Mouse (Mus musculus) intestine, embryonic 15.5 days (tissue): ENCODE measurements at regions not wholly inside any gene's neighbourhood (a gene's known extent, or its start where the extent isn't known, plus 50 kb on each side); places are given as distances from the start of the nearest gene placed in this dataset.

ENCODE experiments used
- ATAC-seq: fragments of 200-750 bp; cut with Nextera tagmentation; 2 replicates; pipeline ENCODE4 v1.8.0; 2017; ENCODE audit warnings: moderate TSS enrichment, moderate library complexity
- H3K27ac ChIP-seq: fragments of 300-500 bp; sonication (generic); 2 replicates; pipeline ENCODE4 v1.5.1; 2015; ENCODE audit warnings: mild to moderate bottlenecking, inconsistent platforms
- H3K27me3 ChIP-seq: fragments of 300-500 bp; sonication (generic); replicated peaks from 2 replicates; pipeline ENCODE4 v1.6.1; 2015; ENCODE audit warnings: inconsistent platforms
- H3K36me3 ChIP-seq: fragments of 300-500 bp; sonication (generic); 2 replicates; pipeline ENCODE4 v1.6.1; 2015; ENCODE audit warnings: inconsistent platforms
- H3K4me1 ChIP-seq: fragments of 300-500 bp; sonication (generic); replicated peaks from 2 replicates; pipeline ENCODE4 v1.6.1; 2015; ENCODE audit warnings: inconsistent platforms
- H3K4me2 ChIP-seq: fragments of 300-500 bp; sonication (generic); replicated peaks from 2 replicates; pipeline ENCODE4 v1.6.1; 2015; ENCODE audit warnings: mild to moderate bottlenecking, inconsistent platforms
- H3K4me3 ChIP-seq: fragments of 300-500 bp; sonication (generic); replicated peaks from 2 replicates; pipeline ENCODE4 v1.5.1; 2015; ENCODE audit warnings: inconsistent platforms
- H3K9ac ChIP-seq: fragments of 300-500 bp; sonication (generic); 2 replicates; pipeline ENCODE4 v1.6.1; 2015; ENCODE audit warnings: inconsistent platforms
- H3K9me3 ChIP-seq: fragments of 300-500 bp; sonication (generic); 2 replicates; pipeline ENCODE4 v1.6.1; 2016; ENCODE audit warnings: inconsistent platforms
- WGBS: fragments of 180-500 bp; shearing (Covaris S2); methylation state at CpG from one replicate; pipeline ENCODE4 v1.1.7; 2015; 5-methylcytosine and 5-hydroxymethylcytosine counted together

GRCm38 (mm10) chr10:37079535-37079934 is 59.2 kb downstream of the Marcks start:
- Histone ChIP-seq H3K4me1 (no peaks in the 10 kb centered on the region), H3K27me3 (no peaks in the 10 kb centered on the region), H3K36me3 (no peaks in the 10 kb centered on the region), H3K4me3 (no peak overlapping the region), H3K27ac (no peak overlapping the region), H3K4me2 (no peak overlapping the region), H3K9ac (no peak overlapping the region), H3K9me3 (no peaks in the 10 kb centered on the region)
- no peak for ATAC-seq
- WGBS, result 66% methylated on average over 6 of the region's 6 CpGs

- H3K36me3 ChIP-seq, result no peaks in the 10 kb centered on the region
- no peak overlapping the region for H3K9ac ChIP-seq
- H3K27me3 ChIP-seq, result no peaks in the 10 kb centered on the region
- H3K4me2 ChIP-seq, result no peak overlapping the region
- WGBS, result 32% methylated on average over 5 of the region's 5 CpGs
- peak; percentile 86 for ATAC-seq
- H3K4me3 ChIP-seq, result no peak overlapping the region
- no peaks in the 10 kb centered on the region for H3K4me1 ChIP-seq
- no peaks in the 10 kb centered on the region for H3K9me3 ChIP-seq
- no peak overlapping the region for H3K27ac ChIP-seq
These were observed 60.3 kb downstream of the Marcks start for GRCm38 (mm10) chr10:37078439-37078838.

GRCm38 (mm10) chr10:37077741-37078140 is 61.0 kb downstream of the Marcks start:
- Histone ChIP-seq H3K4me2 (no peak overlapping the region), H3K27ac (0 out of 2 replicates have a peak overlapping the region, but pooled peaks have one; percentile 4), H3K27me3 (no peaks in the 10 kb centered on the region), H3K9me3 (no peaks in the 10 kb centered on the region), H3K36me3 (no peaks in the 10 kb centered on the region), H3K4me3 (no peak overlapping the region), H3K9ac (no peak overlapping the region), H3K4me1 (no peaks in the 10 kb centered on the region)
- 61% methylated on average over 2 of the region's 2 CpGs for WGBS
- no peak for ATAC-seq

- H3K4me1 ChIP-seq, result no peaks in the 10 kb centered on the region
- no peak overlapping the region for H3K4me3 ChIP-seq
- no peak overlapping the region for H3K9ac ChIP-seq
- no peak overlapping the region for H3K27ac ChIP-seq
- 4% methylated on average over 5 of the region's 5 CpGs for WGBS
- no peak for ATAC-seq
- no peak overlapping the region for H3K4me2 ChIP-seq
- no peaks in the 10 kb centered on the region for H3K36me3 ChIP-seq
- no peaks in the 10 kb centered on the region for H3K27me3 ChIP-seq
- H3K9me3 ChIP-seq, result no peaks in the 10 kb centered on the region
These were observed 65.9 kb downstream of the Marcks start for GRCm38 (mm10) chr10:37072834-37073233.

- no peak for ATAC-seq
- no peaks in the 10 kb centered on the region for H3K36me3 ChIP-seq
- 91% methylated on average over 5 of the region's 5 CpGs for WGBS
These were observed 66.7 kb downstream of the Marcks start for GRCm38 (mm10) chr10:37072061-37072460.

GRCm38 (mm10) chr10:37071420-37071819 is 67.3 kb downstream of the Marcks start:
- Histone ChIP-seq H3K4me3 (no peak overlapping the region), H3K27ac (no peak overlapping the region), H3K4me2 (no peak overlapping the region), H3K4me1 (no peaks in the 10 kb centered on the region), H3K27me3 (no peaks in the 10 kb centered on the region), H3K9ac (no peak overlapping the region), H3K9me3 (no peaks in the 10 kb centered on the region), H3K36me3 (no peaks in the 10 kb centered on the region)
- no peak for ATAC-seq
- 80% methylated on average over 2 of the region's 2 CpGs for WGBS

More at GRCm38 (mm10) chr10:37072061-37072460, 66.7 kb downstream of the Marcks start:
- Histone ChIP-seq H3K4me1 (no peaks in the 10 kb centered on the region), H3K4me3 (no peak overlapping the region), H3K9me3 (no peaks in the 10 kb centered on the region), H3K4me2 (no peak overlapping the region), H3K9ac (no peak overlapping the region), H3K27me3 (no peaks in the 10 kb centered on the region), H3K27ac (no peak overlapping the region)
